Mouse (Mus musculus) cerebellum, adult 18-20 months (tissue): ENCODE measurements around the gene Syngr2.
"Not testable (repeated sequence)": the region's sequence is repeated elsewhere in the genome, so short reads cannot be mapped to it uniquely, and the experiment has no call there.

Source experiments
- DNase-seq, 2 experiments: peaks; one replicate each; pipeline ENCODE4 v3.0.0; 2021

Syngr2 gene

DNA sequence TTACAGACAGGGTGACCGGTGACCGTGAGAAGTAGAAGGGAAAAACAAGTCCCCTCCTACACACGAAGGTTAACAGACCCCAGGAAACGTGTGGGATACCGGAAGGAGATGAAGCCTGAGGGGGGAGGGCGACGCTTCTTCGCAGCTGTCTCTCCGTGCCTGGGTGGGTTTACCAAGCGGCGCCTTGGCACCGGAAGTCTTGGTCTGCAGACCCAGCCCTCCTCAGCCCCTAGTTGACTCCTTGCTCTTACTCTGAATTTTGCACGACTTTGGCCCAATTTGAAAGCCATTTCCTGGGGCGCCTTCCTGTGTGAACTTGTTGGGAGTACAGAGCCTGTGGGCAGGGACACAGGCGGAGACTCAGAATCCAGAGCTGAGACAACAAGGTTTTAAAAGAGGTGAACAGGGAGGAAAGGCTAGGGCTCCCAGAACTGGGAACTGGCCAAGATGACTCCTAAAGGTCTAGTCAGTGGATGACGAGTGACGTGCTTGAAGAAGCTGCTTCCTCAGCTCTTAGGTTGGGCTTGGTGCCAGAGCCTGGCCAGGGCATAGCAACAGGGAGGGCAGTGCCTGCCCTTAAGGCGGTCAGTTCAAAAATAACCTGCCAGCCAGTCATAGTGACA lies 28.2 kb upstream of the Syngr2 start:
- no peak for DNase-seq

DNA sequence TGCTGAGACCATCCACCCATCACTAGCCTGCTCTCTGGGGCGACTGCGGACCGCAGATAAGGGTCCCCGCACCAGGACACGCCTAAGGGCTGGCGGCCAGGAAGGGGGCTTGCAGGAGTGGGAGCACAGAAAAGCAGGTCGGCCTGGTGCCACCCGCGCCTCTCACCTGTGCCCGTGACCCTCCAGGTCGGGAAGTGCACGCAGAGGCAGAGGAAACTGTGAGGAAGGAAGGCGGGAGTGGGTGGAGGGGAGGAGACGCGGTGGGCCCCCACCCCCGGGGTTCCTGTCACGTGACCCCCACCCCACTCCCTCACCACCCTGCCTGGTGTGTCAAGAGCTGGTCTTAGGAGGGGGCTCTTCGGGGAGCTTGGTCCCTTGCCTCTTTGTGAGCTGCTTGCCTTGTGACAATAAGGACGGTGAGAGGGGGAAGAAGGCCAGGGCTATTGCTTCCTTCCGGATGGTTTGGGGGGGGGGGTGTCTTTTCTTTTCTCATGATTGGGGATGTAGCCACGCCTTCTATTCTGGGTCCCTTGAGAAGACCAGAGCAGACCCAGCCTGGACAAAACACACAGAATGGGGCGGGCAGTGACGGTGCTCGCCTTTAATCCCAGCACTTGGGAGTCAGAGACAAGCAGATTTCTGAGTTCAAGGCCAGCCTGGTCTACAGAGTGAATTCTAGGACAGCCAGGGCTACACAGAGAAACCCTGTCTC lies 27.3 kb upstream of the Syngr2 start, which contains the start of the genes Tmc8 and Tmc6:
Gene Tmc8 (plus strand): TSS at position 84 of the 712 bp plus-strand sequence.
Gene Tmc6 (minus strand): TSS at position 206 of the 712 bp plus-strand sequence.
- no peak for DNase-seq

DNA sequence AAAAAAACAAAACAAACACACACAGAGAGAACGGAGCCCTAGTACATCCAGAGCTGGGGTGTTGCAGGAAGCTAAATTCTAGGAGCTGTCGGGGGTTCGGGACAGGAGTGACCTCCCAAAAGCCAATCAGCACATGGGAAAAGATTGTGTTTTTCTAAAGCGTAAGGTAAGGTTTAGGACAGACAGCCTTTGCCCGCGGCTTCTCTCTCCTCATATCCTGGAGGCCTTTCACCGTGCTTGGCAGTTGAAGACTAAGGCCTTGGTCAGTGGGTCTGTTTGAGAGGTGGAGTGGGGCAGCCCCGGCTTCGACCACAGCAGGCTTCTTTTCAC lies 26.8 kb upstream of the Syngr2 start:
- no peak for DNase-seq

DNA sequence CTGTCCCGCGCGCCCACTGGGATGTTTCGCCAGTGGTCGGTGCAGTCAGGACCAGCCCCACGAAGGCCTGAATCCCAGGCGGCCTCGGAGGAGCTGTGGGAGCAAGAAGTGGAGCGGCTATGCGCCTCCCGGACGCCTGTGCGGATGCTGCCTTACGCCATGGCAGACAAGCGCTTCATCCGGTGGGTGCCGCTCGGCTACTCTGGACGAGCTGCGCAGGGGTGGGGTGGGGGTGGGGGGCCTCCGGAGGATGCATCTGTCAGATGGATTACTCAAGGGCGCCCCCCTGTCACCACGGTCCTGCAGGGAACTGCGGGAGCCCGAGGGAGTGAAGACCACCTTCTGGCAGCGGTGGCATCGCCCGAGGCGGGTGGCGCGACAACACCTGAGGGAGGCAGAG lies 26.4 kb upstream of the Syngr2 start:
- DNase-seq = peak; percentile 36 to 47

DNA sequence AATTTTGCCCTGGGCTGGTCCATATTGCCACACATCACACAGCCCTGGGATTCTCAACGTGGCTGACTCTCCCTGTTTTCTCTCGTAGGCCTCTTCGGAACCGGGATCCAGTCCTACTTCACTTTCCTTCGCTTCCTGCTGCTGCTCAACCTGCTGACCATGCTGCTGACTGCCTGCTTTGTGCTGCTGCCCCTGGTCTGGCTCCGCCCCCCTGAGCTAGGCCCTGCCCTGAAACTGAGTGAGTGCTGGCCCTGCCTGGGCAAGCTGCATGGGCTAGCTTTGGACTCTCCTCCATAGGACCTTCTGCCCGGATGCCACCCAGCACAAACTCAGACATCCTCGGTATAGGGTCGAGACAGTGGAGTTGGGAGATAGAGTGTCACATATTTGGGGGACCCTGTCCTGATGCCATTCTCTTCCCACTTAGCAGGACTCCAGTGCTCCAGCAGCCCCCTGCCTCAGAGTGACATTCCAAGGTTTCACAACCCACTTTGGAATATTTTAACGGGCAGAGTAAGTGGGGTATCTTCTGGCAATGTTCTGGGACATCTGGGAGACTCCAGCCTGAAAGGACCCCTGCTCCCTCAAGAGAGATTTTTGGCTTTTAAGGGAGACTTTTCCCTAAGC lies 25.7 kb upstream of the Syngr2 start:
- no peak for DNase-seq

DNA sequence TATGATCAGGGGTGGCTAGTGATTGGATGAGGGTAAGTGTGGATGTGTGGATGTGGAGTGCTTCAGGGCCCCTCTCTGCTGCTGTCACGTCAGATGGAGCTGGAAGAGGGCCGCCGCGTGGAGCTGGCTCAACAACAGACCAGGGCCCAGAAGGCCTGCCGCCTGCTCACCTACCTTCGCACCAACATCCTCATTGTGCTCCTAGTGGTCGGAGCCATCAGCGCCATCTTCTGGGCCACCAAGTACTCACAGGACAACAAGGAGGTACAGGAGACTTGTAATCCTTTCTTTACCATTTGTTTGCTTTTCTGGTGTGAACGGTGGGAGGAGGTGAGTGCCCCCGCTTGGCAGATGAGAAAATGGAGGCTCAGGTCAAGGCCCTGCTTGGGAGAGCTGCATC lies 23.2 kb upstream of the Syngr2 start:
- DNase-seq = peak; percentile 69 to 78

DNA sequence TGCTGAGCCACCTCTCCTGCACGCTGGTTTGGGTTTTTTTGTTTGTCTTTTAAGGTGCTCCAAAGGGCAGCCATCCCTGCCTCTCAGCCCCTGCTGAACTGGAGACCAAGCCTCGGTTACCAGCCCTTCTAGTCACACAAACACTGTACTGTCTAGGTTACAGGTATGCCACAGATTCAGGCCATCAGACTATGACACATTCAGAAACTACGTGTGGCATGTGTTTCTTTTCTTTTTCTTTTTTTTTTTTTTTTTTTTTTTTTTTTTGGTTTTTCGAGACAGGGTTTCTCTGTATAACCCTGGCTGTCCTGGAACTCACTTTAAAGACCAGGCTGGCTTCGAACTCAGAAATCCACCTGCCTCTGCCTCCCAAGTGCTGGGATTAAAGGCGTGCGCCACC lies 21.0 kb upstream of the Syngr2 start:
- DNase-seq = not testable (repeated sequence)

DNA sequence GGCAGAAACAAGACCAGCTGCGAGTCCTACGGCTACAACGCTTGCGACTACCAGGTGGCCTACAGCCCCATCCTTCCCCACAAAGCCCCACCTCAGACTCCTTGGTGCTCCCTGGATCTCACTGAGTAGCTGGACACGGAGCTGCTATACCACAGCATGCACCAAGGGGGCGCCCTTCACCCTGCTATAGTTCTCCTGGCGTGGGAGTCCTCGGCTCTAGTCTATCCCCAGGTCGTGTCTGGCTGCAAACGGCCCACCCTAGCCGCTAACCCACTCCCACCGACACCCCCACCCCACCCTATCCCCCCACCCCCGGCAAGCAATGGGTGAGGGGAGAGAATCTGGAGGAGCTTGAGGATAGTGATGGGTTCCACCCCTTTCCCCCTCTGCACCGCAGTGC lies 19.2 kb upstream of the Syngr2 start:
- DNase-seq = peak; percentile 47 to 54

DNA sequence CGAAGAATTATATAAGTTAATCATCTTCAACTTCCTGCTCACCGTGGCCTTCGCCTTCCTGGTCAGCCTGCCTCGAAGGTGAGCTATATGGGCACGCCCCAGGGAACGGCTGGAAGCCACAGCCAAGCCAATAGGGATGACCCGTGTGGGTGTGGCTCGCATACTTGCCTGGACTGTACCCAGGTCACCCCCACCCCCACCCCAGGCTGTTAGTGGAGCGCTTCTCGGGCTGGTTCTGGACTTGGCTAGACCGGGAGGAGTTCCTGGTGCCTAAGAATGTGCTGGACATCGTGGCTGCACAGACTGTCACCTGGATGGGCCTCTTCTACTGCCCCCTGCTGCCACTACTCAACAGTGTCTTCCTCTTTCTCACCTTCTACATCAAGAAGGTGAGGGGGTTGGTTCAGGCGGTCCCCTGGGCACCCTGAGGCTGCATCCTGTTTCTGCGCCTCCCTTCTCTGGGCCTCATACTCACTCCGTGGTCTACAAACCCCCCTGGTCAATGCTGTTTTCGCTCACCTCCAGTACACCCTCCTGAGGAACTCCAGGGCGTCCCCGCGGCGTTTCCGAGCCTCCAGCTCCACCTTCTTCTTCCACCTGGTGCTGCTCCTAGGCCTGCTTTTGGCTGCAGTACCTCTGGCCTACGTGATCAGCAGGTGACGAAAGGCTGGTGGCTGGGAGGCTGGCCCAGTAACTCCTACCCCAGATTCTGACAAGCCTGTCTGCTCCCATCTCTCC lies 18.6 kb upstream of the Syngr2 start:
- DNase-seq = no peak

DNA sequence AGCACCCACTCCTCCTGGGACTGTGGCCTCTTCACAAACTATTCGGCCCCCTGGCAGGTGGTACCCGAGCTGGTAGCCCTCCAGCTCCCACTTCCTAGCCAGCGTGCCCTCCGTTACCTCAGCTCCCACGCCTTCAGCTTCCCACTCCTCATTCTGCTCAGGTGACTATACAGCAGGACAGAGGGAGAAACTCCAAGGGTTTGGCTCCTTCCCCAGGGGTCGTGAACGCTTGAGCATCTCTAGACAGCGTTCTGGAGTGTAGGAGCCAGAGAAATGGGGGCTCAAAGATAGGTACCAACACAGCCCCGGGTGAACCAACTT lies 18.1 kb upstream of the Syngr2 start:
- no peak for DNase-seq

DNA sequence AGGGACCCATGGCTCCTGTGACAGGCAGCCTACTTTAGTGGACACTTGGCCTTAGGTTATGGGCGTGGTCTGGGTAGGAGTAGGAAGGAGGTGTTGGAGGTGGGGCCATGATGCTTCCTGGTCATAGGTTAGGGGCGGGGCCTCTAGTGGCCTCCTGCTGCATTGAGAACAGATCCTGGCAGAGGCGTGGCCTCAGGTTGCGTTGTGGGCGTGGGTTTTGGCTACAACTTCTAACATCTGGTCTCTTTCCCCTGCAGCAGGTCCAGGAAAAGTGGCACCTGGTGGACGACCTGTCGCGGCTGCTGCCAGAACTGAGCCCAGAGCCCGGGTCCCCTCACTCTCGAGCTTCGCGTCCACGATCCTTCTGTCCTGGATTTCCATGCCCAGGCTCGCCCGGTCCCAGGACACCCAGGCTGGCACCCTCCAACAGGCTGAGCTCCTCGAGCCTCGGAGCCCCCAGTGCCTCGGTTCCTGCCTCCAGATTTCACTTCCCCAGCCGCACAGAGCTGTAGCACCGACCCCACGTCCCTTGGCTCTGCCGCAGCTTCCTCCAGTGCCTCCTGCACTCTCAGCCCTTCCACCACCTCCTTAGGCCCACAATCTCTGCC lies 17.1 kb upstream of the Syngr2 start:
- no peak for DNase-seq

DNA sequence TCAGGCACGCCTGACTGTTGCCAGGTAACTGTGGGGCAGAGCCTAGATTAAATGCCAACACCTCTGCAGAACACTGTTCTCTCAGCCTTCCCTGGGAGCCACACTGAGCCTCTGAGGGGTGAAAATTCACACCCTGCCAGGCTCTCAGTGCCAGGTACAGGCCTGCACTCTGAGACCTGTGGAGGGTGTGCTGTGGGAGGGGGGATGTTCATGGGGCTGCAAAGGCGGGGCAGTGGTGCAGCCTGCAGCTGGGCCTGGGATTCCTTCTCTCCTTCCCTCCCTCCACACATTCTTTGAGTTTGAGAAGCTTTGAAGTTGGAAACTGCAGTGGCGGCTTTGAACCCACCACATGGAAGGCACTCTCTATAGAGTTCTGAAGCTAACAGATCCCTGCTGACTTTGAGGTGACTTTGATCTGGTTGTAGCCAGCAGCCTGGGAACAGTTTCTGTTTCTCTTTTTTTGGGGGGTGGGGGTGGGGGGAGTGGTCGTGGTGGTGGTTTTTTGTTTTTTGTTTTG lies 15.4 kb upstream of the Syngr2 start:
- DNase-seq = no peak

DNA sequence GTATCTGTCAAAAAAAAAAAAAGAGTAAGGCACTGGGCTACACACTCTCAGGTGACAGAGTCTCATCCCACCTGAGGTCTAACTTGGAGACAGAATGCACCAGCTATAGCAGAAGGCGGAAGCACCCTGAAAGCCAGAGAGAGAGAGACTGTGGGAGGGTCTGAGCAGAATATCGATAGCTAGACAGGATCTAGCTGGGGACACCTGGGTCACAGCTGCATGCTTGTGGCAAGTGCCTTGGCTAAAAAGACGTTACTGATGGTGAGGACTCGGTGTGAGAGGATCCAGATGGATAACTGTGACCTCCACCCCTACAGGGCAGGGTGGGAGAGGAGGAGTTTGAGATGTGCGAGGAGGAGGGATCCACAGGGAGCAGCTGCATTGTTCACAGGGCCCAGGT lies 12.5 kb upstream of the Syngr2 start:
- no peak for DNase-seq

DNA sequence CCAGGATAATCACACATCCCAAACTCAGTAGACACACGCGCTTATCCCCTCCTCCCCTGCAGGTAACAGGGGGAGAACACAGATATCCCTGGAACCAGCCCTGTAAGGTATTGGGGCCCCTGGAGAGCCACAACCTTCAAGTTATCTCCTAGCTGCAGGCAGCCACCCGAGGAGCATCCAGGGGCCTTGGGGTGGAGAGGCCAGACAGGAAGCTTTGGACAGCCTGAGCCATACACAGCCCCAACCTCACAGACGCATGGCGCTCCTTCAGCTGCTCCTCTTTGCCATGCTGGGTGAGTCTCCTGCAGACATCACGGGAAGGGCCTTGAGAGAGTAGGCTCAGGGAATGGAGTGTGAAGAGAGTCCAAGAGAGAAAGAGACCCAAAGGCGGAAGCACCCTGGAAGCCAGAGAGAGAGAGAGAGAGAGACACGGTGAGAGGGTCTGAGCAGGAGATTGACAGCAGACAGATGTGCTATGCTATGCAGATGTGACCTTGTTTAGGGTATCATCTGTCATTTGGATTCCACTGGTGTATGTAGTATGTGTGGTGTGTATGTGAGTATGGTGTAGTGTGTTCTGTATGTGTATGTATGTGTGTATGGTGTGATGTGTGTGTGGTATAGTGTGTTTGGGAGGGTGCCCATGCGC lies 11.8 kb upstream of the Syngr2 start, which contains the start of gene 6030468B19Rik:
Gene 6030468B19Rik (plus strand): TSS at position 150 of the 649 bp plus-strand sequence.
- no peak for DNase-seq

DNA sequence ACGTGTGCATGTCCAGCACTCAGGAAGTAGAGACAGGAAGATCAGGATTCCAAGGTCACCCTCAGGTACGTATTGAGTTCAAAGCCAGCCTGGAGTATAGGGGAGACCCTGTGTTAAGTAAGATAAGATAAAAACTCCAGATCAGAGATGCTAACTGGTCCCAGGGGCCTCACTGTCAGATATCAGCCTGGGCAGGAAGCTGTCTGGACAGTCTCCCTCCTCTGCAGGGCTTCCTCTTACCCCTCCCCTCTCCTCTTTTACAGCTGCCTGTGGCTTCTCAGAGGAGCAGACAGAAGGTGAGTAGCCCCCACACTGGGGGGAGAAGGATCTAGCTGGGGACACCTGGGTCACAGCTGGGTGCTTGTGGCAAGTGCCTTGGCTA lies 11.3 kb upstream of the Syngr2 start:
- DNase-seq = no peak

DNA sequence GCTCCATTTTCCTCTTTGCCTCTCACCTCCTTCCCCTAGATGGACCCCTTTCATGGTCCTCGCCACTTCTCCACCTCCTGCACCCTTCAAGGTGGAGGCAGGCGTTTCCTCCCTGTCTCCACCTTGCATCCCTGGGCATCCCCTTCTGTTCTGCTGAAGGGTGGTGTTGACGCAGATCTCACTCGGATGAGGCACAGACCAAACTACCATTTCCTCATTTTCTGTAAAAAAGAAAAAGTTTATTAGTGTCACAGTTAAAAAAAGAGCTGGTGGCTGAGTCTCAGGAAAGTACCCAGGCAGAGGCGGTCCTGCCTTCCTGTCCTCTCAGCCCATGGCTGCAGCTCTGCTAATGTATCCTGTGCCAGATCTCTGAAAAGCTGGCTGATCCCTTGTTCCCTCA lies 10.3 kb upstream of the Syngr2 start:
- no peak for DNase-seq

DNA sequence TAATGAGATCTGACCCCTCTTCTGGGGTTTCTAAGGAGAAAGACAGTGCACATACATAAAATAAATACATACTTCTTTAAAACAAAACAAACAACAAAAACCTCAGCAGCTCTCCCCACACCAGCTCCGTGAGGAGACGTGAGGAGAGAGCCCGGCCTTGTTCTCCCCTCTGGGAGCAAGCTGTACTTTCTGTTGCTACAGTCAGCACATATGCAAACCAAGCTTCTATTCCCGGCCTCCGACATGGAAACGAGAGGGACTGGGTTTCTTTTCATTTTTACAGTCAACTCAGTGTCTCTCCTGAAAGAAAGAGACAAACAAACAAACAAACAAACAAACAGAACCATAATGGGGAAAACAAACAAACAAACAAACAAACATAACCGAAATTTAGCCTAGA lies 9.4 kb upstream of the Syngr2 start:
- DNase-seq = no peak

DNA sequence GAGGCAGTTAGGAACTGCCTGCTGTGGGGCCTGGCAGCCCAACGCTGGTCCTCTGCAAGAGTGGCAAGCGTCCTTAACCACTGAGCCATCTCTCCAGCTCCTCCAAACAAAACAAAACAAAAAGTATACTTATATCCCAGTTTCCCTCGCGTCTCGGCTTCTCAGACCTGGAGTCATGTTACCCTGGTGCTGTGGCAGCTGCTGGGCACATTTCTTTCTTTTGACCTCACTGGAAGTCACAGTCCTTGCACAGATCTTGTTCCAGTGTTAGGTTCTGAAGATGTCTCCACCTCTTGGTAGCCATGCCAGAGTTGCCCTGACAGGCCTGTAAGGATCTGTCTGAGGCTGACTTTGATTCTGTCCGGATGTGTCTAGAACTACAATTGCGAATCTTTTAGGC lies 7.8 kb upstream of the Syngr2 start:
- DNase-seq = no peak

DNA sequence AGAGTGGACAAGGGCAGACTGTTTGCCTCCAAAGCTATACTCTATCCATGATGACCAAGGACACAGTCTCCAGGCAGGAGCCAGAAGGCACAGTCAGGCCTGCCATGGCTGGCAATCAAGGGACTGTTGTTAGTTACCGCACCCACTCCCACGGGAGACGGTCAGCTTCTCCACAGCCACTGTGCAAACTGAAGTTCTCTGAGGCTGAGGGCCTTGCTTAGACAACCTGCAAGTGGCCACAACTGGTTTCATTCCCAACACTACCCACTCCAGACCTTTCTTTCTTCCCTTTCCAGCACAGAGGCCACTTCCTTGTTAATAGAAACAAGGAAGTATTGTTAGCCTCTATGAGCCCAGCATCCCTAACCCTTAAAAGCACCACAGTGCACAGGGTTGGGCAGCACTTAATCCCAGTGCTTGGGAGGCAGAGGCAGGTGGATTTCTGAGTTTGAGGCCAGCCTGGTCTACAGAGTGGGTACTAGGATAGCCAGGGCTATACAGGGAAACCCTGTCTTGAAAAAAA lies 6.2 kb upstream of the Syngr2 start:
- no peak for DNase-seq

DNA sequence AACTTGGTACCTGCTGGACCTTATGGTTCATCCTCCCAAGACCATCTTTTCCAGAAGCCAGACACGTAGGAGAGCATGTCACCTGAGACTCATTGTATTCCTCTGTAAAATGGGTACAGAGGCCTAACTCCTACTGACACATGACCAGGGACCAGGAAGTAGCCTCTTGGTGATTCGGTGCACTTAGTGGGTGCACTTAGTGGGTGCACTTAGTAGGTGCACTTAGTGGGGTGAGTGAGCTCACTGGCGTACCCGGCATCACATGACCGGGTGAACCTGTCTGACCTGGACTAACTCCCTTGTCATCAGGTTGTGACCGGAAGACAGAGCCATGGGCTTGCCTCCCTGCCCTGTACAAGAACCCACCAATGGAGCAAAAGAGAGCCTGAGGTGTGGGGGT lies 2.7 kb upstream of the Syngr2 start:
- DNase-seq = no peak

DNA sequence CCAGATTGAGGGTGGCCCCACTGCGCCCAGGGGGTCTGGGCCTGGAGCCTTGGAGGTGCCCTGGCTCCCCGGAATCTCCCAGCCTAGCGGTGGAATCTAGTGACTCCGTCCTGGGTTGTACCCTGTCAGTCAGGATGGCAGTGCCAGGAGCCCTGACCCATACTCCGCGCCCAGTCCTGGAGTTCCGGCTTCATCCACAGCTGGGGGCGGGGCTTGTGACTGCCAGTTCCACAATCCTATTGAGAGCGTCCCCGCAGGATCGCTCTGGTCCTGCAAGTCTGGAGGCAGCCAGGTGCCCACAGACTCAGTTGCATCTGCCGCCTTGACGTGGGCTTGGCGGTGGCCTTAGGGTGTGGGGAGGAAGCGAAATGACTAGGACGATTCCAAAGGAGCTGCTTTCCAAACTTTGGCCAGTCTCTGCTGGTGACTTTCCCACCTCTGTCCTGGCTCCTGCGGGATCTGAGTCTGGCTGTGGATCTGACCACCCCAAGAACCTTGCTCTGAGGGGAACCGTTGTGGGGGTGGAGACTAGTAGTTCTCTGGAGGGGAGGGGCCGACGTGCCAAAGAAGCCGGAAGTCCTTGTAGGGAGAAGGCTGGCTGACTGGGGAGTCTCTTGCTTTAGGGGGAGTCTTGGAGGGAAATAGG lies 1.1 kb downstream of the Syngr2 start:
- DNase-seq = peak; percentile 43 to 49

DNA sequence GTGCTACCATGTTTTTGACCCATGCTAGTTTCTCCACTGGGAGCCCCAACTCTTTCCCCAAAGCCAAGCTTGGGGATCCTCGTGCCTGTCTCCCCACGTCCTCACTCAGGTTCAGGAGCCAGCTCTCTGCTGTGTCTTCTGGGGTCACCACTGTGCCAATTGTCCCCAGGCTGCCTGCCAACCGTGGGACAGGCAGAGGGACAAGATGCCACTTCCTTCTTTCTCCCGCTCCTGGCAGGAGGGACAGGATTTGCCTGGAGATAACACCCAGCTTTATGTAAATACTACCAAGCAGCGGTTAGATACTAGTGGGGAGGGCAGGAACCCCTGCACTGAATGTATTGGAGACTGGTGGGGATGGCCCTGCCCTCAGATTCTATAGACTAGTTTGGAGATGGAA lies 4.4 kb downstream of the Syngr2 start:
- DNase-seq = no peak
